Mouse (Mus musculus): ENCODE measurements around the gene Tyw1. TPM values are rescaled to one million over a fixed set of nuclear protein-coding genes. Genes with fewer than 3 reads are reported as not detected.
A peak's percentile ranks its signal among the peaks of the same experiment; 100 is the strongest.

The Tyw1 gene
- polyA plus RNA-seq, 1 experiment from 2014 or later: 22.3 TPM

DNA sequence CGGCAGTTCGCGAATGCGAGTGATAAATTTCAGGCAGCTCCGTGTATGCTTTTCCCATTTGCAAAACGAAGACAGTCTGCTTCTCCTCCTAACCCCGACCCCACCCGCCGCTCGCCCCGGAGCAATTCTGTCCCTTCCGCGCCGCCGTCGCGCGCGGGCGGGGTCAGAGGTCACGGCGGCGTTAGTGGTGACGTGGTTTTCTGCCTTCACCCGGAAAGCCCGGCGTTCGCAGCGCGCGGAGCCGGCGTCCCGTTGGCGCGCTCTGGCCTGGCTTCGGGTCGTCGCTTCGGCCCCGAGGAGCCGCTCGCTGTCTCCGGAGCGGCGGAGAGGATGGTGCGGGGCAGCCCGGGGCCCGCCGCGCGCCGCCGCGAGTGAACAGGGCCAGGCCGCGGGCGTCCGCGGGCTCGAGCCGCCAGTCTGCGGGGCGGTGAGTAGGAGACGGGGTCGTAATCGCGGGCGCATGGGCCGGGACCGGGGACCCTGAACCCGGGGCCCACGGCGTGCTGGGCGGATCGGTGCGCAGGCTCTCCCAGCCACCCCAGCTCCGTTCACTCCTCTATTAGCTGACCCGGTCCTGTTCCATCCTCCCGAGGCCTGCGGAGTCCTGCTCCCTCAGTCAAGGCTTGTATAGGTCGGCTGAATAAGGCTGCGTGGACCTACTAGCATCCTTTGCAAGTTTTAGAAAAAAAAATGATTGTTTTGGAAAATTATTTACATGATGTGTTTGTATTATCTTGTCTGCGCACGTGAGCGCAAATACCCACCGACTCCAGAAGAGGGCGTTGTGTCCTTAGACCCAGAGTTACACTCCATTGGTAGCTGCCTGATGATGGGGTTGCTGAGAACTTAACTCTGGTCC, 33.0 kb upstream of the Tyw1 start:
- WGBS: under 1% methylated on average over 49 of the region's 88 CpGs
- Histone ChIP-seq H3K27ac (replicated peaks; ENCODE audit: low read depth, low read length) (peak overlapping the region; percentile 86), H3K9me3 (ENCODE audit: control insufficient read depth, low read length) (no peaks in the 10 kb centered on the region; the same call in 1 of the 2 replicates), H3K36me3 (ENCODE audit: control insufficient read depth, insufficient read depth, low read length) (0 out of 2 replicates have a peak, but pooled peaks cover 5% of the 10 kb centered on the region), H3K4me2 (ENCODE audit: low read depth, low read length) (peak overlapping the region; percentile 77), H3K9ac (ENCODE audit: low read depth, low read length) (peak overlapping the region; percentile 99), H3K27me3 (replicated peaks; ENCODE audit: control insufficient read depth, insufficient read depth, low read length) (no peaks in the 10 kb centered on the region), H3K4me3 (ENCODE audit: low read depth, low read length) (peak overlapping the region; percentile 99), H3K4me1 (ENCODE audit: control insufficient read depth, insufficient read depth, low read length) (peaks cover 17% of the 10 kb centered on the region)
- DNase-seq (ENCODE audit: low spot score): peak; percentile 89
- peak; percentile 91 for ATAC-seq (ENCODE audit: low read depth)

DNA sequence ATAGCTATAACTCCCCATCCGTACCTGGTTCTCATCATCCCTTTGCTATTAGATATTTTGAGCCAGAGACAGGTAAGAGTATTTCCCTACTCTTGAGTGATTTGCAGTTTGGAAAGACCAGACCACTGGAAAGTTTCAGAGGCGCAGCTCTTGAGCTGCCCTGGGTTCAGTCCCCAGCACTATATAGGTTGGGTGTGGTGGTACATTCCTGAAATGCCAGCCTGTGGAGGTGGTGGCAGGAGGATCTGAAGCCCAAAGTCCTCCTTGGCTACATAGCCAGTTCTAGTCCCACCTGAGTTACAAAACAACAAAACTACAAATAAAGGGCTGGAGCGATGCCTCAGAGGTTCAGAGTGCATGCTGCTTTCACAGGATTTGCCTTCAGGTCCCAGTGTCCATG, 28.6 kb upstream of the Tyw1 start:
- H3K27me3 ChIP-seq (replicated peaks; ENCODE audit: control insufficient read depth, insufficient read depth, low read length): no peaks in the 10 kb centered on the region
- no peak overlapping the region for H3K9ac ChIP-seq (ENCODE audit: low read depth, low read length)
- no peaks in the 10 kb centered on the region for H3K9me3 ChIP-seq (ENCODE audit: control insufficient read depth, low read length)
- H3K4me3 ChIP-seq (ENCODE audit: low read depth, low read length): no peak overlapping the region
- H3K4me1 ChIP-seq (ENCODE audit: control insufficient read depth, insufficient read depth, low read length): peaks cover 12% of the 10 kb centered on the region
- peaks cover 28% of the 10 kb centered on the region for H3K36me3 ChIP-seq (ENCODE audit: control insufficient read depth, insufficient read depth, low read length)
- WGBS: 90% methylated on average over 3 of the region's 3 CpGs
- no peak overlapping the region for H3K4me2 ChIP-seq (ENCODE audit: low read depth, low read length)
- H3K27ac ChIP-seq (replicated peaks; ENCODE audit: low read depth, low read length): no peak overlapping the region
- DNase-seq (ENCODE audit: low spot score): no peak
- ATAC-seq (ENCODE audit: low read depth): no peak

DNA sequence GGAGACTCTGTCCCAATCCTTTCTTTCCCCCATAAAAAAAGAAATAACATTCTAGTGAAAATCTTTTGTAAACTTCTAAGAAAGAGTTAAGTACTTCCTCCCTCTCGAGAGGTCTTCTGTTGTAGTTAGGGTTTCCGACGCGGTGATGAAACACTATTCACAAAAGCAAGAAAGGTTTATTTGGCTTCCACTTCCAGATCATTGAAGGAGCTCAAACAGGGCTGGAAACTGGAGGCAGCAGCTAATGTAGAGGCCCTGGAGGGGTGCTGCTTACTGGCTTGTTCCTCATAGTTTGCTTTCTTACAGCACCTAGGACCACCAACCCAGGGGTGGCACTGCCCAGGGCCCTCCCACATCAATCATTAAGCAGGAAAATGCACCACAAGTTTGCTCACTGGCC, 27.3 kb upstream of the Tyw1 start:
- WGBS: 86% methylated on average over 4 of the region's 4 CpGs

DNA sequence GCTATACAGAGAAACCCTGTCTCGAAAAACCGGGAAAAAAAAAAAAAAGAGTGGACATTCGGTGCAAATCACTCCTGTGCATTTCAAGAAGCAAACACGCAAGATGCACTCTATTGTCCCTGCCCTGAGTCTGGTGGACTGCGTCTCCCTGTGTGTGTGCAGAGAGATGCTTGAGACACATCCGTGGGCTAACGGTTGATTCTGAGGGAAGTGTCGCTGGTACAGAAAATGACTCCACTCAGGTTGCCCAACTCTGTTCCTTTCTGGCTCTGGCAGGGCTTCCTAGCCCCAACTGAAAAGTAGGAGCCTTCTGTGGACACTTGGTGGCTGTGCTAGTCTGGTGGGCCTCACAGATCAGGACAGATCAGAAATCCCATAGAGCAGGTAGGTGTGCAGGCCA, 19.1 kb upstream of the Tyw1 start:
- 94% methylated on average over 8 of the region's 8 CpGs for WGBS
- Histone ChIP-seq H3K27ac (replicated peaks; ENCODE audit: low read depth, low read length) (no peak overlapping the region), H3K9me3 (ENCODE audit: control insufficient read depth, low read length) (no peaks in the 10 kb centered on the region), H3K27me3 (replicated peaks; ENCODE audit: control insufficient read depth, insufficient read depth, low read length) (no peaks in the 10 kb centered on the region), H3K4me3 (ENCODE audit: low read depth, low read length) (no peak overlapping the region), H3K4me2 (ENCODE audit: low read depth, low read length) (no peak overlapping the region), H3K9ac (ENCODE audit: low read depth, low read length) (no peak overlapping the region), H3K36me3 (ENCODE audit: control insufficient read depth, insufficient read depth, low read length) (peaks cover 96% of the 10 kb centered on the region), H3K4me1 (ENCODE audit: control insufficient read depth, insufficient read depth, low read length) (no peaks in the 10 kb centered on the region)
- ATAC-seq (ENCODE audit: low read depth): no peak
- no peak for DNase-seq (ENCODE audit: low spot score)

More for the DNA sequence above, 27.3 kb upstream of the Tyw1 start:
- Histone ChIP-seq H3K27ac (replicated peaks; ENCODE audit: low read depth, low read length) (no peak overlapping the region), H3K27me3 (replicated peaks; ENCODE audit: control insufficient read depth, insufficient read depth, low read length) (no peaks in the 10 kb centered on the region), H3K4me2 (ENCODE audit: low read depth, low read length) (no peak overlapping the region), H3K9me3 (ENCODE audit: control insufficient read depth, low read length) (no peaks in the 10 kb centered on the region), H3K4me3 (ENCODE audit: low read depth, low read length) (no peak overlapping the region), H3K4me1 (ENCODE audit: control insufficient read depth, insufficient read depth, low read length) (peaks cover 10% of the 10 kb centered on the region), H3K36me3 (ENCODE audit: control insufficient read depth, insufficient read depth, low read length) (peaks cover 42% of the 10 kb centered on the region), H3K9ac (ENCODE audit: low read depth, low read length) (no peak overlapping the region)
- no peak for ATAC-seq (ENCODE audit: low read depth)
- DNase-seq (ENCODE audit: low spot score): no peak

- 89% methylated on average over 7 of the region's 7 CpGs for WGBS
- ATAC-seq (ENCODE audit: low read depth) (no peak), DNase-seq (ENCODE audit: low spot score) (no peak)
- Histone ChIP-seq H3K36me3 (ENCODE audit: control insufficient read depth, insufficient read depth, low read length) (peaks cover 95% of the 10 kb centered on the region), H3K4me1 (ENCODE audit: control insufficient read depth, insufficient read depth, low read length) (no peaks in the 10 kb centered on the region), H3K9ac (ENCODE audit: low read depth, low read length) (no peak overlapping the region), H3K9me3 (ENCODE audit: control insufficient read depth, low read length) (no peaks in the 10 kb centered on the region), H3K27ac (replicated peaks; ENCODE audit: low read depth, low read length) (no peak overlapping the region), H3K4me2 (ENCODE audit: low read depth, low read length) (no peak overlapping the region), H3K27me3 (replicated peaks; ENCODE audit: control insufficient read depth, insufficient read depth, low read length) (no peaks in the 10 kb centered on the region), H3K4me3 (ENCODE audit: low read depth, low read length) (no peak overlapping the region)
Measured at GRCm38 (mm10) chr5:130239236-130239635, 16.2 kb upstream of the Tyw1 start.

- H3K4me2 ChIP-seq (ENCODE audit: low read depth, low read length): no peak overlapping the region
Measured at GRCm38 (mm10) chr5:130239856-130240255, 15.6 kb upstream of the Tyw1 start.

GRCm38 (mm10) chr5:130241426-130241825, 14.0 kb upstream of the Tyw1 start:
- Histone ChIP-seq H3K9me3 (ENCODE audit: control insufficient read depth, low read length) (no peaks in the 10 kb centered on the region), H3K4me2 (ENCODE audit: low read depth, low read length) (no peak overlapping the region), H3K36me3 (ENCODE audit: control insufficient read depth, insufficient read depth, low read length) (peaks cover 97% of the 10 kb centered on the region), H3K27ac (replicated peaks; ENCODE audit: low read depth, low read length) (no peak overlapping the region), H3K4me1 (ENCODE audit: control insufficient read depth, insufficient read depth, low read length) (no peaks in the 10 kb centered on the region), H3K4me3 (ENCODE audit: low read depth, low read length) (no peak overlapping the region), H3K9ac (ENCODE audit: low read depth, low read length) (no peak overlapping the region), H3K27me3 (replicated peaks; ENCODE audit: control insufficient read depth, insufficient read depth, low read length) (no peaks in the 10 kb centered on the region)
- no peak for DNase-seq (ENCODE audit: low spot score)
- no peak for ATAC-seq (ENCODE audit: low read depth)
- 90% methylated on average over 12 of the region's 12 CpGs for WGBS

More at GRCm38 (mm10) chr5:130239856-130240255, 15.6 kb upstream of the Tyw1 start:
- Histone ChIP-seq H3K27ac (replicated peaks; ENCODE audit: low read depth, low read length) (no peak overlapping the region), H3K9me3 (ENCODE audit: control insufficient read depth, low read length) (no peaks in the 10 kb centered on the region), H3K27me3 (replicated peaks; ENCODE audit: control insufficient read depth, insufficient read depth, low read length) (no peaks in the 10 kb centered on the region), H3K4me3 (ENCODE audit: low read depth, low read length) (no peak overlapping the region), H3K36me3 (ENCODE audit: control insufficient read depth, insufficient read depth, low read length) (peaks cover 95% of the 10 kb centered on the region), H3K4me1 (ENCODE audit: control insufficient read depth, insufficient read depth, low read length) (no peaks in the 10 kb centered on the region), H3K9ac (ENCODE audit: low read depth, low read length) (no peak overlapping the region)
- 100% methylated on average over 2 of the region's 2 CpGs for WGBS
- DNase-seq (ENCODE audit: low spot score): no peak
- no peak for ATAC-seq (ENCODE audit: low read depth)

DNA sequence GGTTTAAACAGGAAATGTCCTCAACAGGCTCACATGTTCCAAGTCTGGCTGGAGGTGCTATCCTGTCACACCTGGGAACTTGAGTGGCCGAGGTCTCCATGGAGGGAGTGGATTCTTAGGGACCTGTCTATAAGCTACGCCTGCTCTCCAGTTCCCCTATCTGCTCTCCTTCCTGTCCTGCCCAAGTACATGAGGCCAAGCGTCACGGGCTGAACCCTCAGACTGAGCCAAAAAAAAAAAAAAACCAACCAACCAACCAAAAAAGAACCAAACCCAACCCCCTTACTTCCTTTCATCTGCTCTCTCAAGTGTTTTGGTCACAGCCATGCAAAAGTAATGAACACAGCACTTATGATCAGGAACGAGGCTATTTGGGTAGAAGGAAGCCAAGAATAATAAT, 7.6 kb upstream of the Tyw1 start:
- DNase-seq (ENCODE audit: low spot score) (no peak), ATAC-seq (ENCODE audit: low read depth) (no peak)
- Histone ChIP-seq H3K4me3 (ENCODE audit: low read depth, low read length) (no peak overlapping the region), H3K27ac (replicated peaks; ENCODE audit: low read depth, low read length) (no peak overlapping the region), H3K36me3 (ENCODE audit: control insufficient read depth, insufficient read depth, low read length) (peaks cover 94% of the 10 kb centered on the region), H3K27me3 (replicated peaks; ENCODE audit: control insufficient read depth, insufficient read depth, low read length) (no peaks in the 10 kb centered on the region), H3K9ac (ENCODE audit: low read depth, low read length) (no peak overlapping the region), H3K4me2 (ENCODE audit: low read depth, low read length) (no peak overlapping the region), H3K4me1 (ENCODE audit: control insufficient read depth, insufficient read depth, low read length) (no peaks in the 10 kb centered on the region), H3K9me3 (ENCODE audit: control insufficient read depth, low read length) (no peaks in the 10 kb centered on the region)
- 89% methylated on average over 5 of the region's 5 CpGs for WGBS
